Mouse (Mus musculus) mammary gland, adult 2 months (tissue): ENCODE data around the gene Esf1. TPM values are rescaled to one million over a fixed set of nuclear protein-coding genes. Genes with fewer than 3 reads are reported as not detected.

Source experiments
- polyA plus RNA-seq: library from polyadenylated mRNA; depleted of rRNA; stranded (reverse); fragments of >200 nt; gene quantifications from 2 replicates; pipeline ENCODE4 v1.2.3, GENCODE M21; 2012; ENCODE audit warnings: low replicate concordance; rRNA removed

Esf1 gene
- polyA plus RNA-seq: 0.20 and 0.95 TPM in 2 replicates

GRCm38 (mm10) chr2:140170127-140170802 is at the start of gene Esf1, which contains the start of gene Ndufaf5:
Gene Esf1 (minus strand): TSS chr2:140170564.
Gene Ndufaf5 (plus strand): TSS chr2:140170649.

DNA sequence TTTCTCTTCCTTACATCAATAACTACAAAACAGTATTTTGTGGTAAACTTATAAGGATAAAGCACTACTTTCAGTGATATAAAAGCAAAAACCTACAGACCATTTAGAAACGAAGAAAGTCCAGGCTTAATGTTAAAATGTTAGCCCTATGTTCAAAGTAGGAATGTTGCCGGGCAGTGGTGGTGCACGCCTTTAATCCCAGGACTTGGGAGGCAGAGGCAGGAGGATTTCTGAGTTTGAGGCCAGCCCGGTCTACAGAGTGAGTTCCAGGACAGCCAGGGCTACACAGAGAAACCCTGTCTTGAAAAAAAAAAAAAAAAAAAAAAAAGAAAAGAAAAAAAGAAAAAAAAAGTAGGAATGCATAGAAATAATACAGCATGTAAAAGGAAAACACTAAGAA is 18.6 kb downstream of the Esf1 start, which contains the start of gene Gm17374:
Gm17374 (plus strand) TSS at position 301 of the 400 bp plus-strand sequence.

Other genes with a start within 250 kb of the Esf1 start
- gene Tasp1, start 103.8 kb downstream of the Esf1 start, polyA plus RNA-seq: 2.5 and 3.7 TPM in 2 replicates
- gene Gm17374, start 18.5 kb downstream of the Esf1 start, polyA plus RNA-seq: not detected in 2 replicates
- 4.7 and 6.4 TPM in 2 replicates for gene Ndufaf5, start 85 bp upstream of the Esf1 start, polyA plus RNA-seq
- not detected in 2 replicates for gene Sel1l2, start 219.1 kb upstream of the Esf1 start, polyA plus RNA-seq
- 1.5 and 5.9 TPM in 2 replicates for gene Macrod2, start 224.7 kb upstream of the Esf1 start, polyA plus RNA-seq